Mouse (Mus musculus): ENCODE measurements around the gene Hacd1.
"Not testable (repeated sequence)": the region's sequence is repeated elsewhere in the genome, so short reads cannot be mapped to it uniquely, and the experiment has no call there.

Hacd1 gene

GRCm38 (mm10) chr2:14055566-14056331 is at the start of gene Hacd1:
Gene Hacd1, minus strand, starts transcription at chr2:14056135.
- DNase-seq (ENCODE audit: low read depth, low spot score), result peak; percentile 83

GRCm38 (mm10) chr2:14103924-14104323 is 48.0 kb upstream of the Hacd1 start:
- no peak for DNase-seq (ENCODE audit: low read depth, low spot score)

- DNase-seq (ENCODE audit: low read depth, low spot score), result no peak
Observed at GRCm38 (mm10) chr2:14102603-14103002, 46.7 kb upstream of the Hacd1 start.

- no peak for DNase-seq (ENCODE audit: low read depth, low spot score)
Observed at GRCm38 (mm10) chr2:14100533-14100932, 44.6 kb upstream of the Hacd1 start.

GRCm38 (mm10) chr2:14078527-14078926 is 22.6 kb upstream of the Hacd1 start:
- DNase-seq (ENCODE audit: low read depth, low spot score), result not testable (repeated sequence)

- DNase-seq (ENCODE audit: low read depth, low spot score), result no peak
Observed at GRCm38 (mm10) chr2:14074221-14074901, 18.4 kb upstream of the Hacd1 start.

GRCm38 (mm10) chr2:14073362-14074220 is 17.7 kb upstream of the Hacd1 start, which contains the start of gene Stam:
Gene Stam, plus strand, starts transcription at chr2:14074098.
- peak; percentile 79 for DNase-seq (ENCODE audit: low read depth, low spot score)

- no peak for DNase-seq (ENCODE audit: low read depth, low spot score)
Observed at GRCm38 (mm10) chr2:14073008-14073361, 17.1 kb upstream of the Hacd1 start.

GRCm38 (mm10) chr2:14070466-14070865 is 14.5 kb upstream of the Hacd1 start:
- DNase-seq (ENCODE audit: low read depth, low spot score), result no peak

GRCm38 (mm10) chr2:14069027-14069426 is 13.1 kb upstream of the Hacd1 start:
- no peak for DNase-seq (ENCODE audit: low read depth, low spot score)

- no peak for DNase-seq (ENCODE audit: low read depth, low spot score)
Observed at GRCm38 (mm10) chr2:14065704-14066650, 10.0 kb upstream of the Hacd1 start.

GRCm38 (mm10) chr2:14055168-14055565 is 768 bp downstream of the Hacd1 start:
- no peak for DNase-seq (ENCODE audit: low read depth, low spot score)

- no peak for DNase-seq (ENCODE audit: low read depth, low spot score)
Observed at GRCm38 (mm10) chr2:14054716-14055115, 1.2 kb downstream of the Hacd1 start.

GRCm38 (mm10) chr2:14054163-14054562 is 1.8 kb downstream of the Hacd1 start:
- DNase-seq (ENCODE audit: low read depth, low spot score), result no peak

GRCm38 (mm10) chr2:14053618-14054017 is 2.3 kb downstream of the Hacd1 start:
- DNase-seq (ENCODE audit: low read depth, low spot score), result no peak

- DNase-seq (ENCODE audit: low read depth, low spot score), result no peak
Observed at GRCm38 (mm10) chr2:14048808-14049207, 7.1 kb downstream of the Hacd1 start.

- no peak for DNase-seq (ENCODE audit: low read depth, low spot score)
Observed at GRCm38 (mm10) chr2:14048381-14048780, 7.6 kb downstream of the Hacd1 start.

GRCm38 (mm10) chr2:14043577-14044170 is 12.3 kb downstream of the Hacd1 start:
- DNase-seq (ENCODE audit: low read depth, low spot score), result no peak

- DNase-seq (ENCODE audit: low read depth, low spot score), result no peak
Observed at GRCm38 (mm10) chr2:14043011-14043410, 12.9 kb downstream of the Hacd1 start.

- DNase-seq (ENCODE audit: low read depth, low spot score), result no peak
Observed at GRCm38 (mm10) chr2:14041249-14041648, 14.7 kb downstream of the Hacd1 start.

- no peak for DNase-seq (ENCODE audit: low read depth, low spot score)
Observed at GRCm38 (mm10) chr2:14019228-14019627, 36.7 kb downstream of the Hacd1 start.

Measured in brain, embryonic 18.5 days (tissue).